Mouse (Mus musculus) brain, adult 2 months (tissue): ENCODE results near the gene Fmo5.

Source experiments
- DNase-seq: peaks from one replicate; pipeline ENCODE4 v3.0.0; 2011; ENCODE audit warnings: low read depth, low spot score

Fmo5 gene

GRCm38 (mm10) chr3:97631258-97631860 lies 2.8 kb downstream of the Fmo5 start:
- no peak for DNase-seq

- no peak for DNase-seq
Measured at GRCm38 (mm10) chr3:97633456-97633855, 4.9 kb downstream of the Fmo5 start.

DNA sequence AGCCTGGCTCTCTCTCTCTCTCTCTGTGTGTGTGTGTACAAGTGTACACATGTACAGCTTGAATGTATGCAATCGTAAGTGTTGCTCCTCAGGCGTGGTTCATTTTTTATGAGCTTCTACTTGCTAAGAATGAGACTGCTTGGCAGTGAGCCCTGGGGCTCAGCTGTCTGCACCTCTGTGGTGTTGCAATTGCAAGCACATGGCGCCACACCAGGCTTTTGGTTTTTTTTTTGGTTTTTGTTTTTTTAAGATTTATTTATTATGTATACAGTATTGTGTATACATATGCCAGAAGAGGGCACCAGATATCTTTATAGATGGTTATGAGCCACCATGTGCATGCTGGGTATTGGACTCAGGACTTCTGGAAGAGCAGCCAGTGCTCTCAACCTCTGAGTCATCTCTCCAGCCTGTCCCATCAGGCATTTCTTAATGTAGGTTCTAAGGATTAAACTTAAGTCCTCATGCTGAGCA lies 5.7 kb downstream of the Fmo5 start:
- DNase-seq, result peak; percentile 47

DNA sequence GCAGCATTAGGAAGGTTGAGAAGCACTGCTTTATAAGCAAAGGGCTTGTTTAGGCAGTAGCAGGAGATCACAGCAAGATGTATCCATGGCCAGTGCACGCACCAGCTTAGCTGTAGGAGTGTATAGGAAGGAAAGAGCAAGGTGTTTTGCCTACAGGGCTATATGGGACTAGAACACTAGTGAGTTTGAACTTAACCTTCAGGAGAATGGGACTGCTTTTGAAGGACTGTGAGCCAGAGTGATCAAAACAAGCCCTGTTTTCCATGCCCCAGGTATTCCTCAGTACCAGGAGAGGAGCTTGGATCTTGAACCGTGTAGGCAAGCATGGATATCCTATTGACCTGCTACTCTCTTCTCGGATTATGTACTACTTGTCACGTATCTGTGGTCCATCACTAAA lies 12.8 kb downstream of the Fmo5 start:
- DNase-seq, result no peak

DNA sequence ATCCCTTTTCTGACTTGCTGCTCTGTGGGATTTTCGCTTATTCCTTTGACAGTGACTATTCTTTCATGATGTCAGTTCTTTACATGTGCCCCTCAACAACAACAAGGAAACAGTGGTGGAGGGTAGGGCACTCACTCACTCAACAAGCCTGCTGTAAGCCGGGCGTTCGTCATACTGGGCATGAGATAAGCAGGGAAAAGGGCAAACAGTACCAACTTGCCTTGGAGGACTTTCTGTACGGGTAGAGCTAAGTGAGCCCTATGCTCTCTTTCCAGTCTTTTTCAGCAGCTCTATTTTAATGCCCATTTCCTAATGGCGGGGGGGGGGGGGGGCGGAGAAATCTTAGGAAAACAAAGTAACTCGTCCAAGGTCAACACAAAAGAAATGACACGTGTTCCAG lies 13.4 kb downstream of the Fmo5 start:
- no peak for DNase-seq

DNA sequence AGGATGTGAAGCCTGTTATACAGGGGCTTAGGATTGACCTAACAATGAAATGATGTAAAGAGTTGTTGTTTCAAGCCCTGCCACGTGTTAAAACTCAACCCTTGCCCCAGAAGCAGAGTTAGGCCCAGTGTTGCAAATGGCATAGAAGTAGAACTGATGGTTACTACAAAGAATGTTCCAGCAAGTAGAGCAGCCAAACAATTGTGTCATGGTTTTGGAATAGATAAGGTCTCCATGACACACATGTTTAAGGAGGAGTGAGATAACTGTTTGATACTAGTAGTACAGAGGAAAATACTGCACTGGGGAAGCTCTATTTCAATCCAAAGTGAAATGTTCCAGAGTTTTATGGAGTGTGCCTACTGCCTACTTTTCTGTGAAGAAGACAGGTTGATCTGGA lies 19.9 kb downstream of the Fmo5 start:
- no peak for DNase-seq

DNA sequence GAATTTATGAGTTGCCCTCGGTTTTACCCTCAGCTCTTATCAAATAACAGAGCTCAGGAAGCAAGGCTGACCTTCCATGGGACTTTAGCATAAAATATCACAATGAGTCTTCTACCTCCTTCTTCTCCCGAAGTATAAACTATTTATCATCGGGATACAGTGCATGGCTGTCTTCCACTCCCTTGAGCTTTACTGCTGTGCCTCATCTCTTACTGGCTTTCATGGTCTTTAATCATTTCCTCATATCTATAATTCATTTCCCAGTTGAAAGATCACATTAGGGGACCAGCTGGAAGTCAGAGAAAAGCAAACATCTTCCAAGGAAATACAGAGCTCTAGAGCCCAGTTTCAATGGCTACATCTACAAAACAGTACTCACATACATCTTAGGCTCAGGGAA lies 20.4 kb downstream of the Fmo5 start:
- DNase-seq, result no peak

- DNase-seq, result no peak
Measured at GRCm38 (mm10) chr3:97649469-97649868, 20.9 kb downstream of the Fmo5 start.

- DNase-seq, result no peak
Measured at GRCm38 (mm10) chr3:97651604-97652003, 23.0 kb downstream of the Fmo5 start.

- no peak for DNase-seq
Measured at GRCm38 (mm10) chr3:97653781-97654180, 25.2 kb downstream of the Fmo5 start.

- no peak for DNase-seq
Measured at GRCm38 (mm10) chr3:97654901-97655300, 26.3 kb downstream of the Fmo5 start.

GRCm38 (mm10) chr3:97657655-97658411 lies 29.2 kb downstream of the Fmo5 start, which contains the start of gene Prkab2:
Prkab2 (plus strand) TSS chr3:97658193.
- DNase-seq, result peak; percentile 99

DNA sequence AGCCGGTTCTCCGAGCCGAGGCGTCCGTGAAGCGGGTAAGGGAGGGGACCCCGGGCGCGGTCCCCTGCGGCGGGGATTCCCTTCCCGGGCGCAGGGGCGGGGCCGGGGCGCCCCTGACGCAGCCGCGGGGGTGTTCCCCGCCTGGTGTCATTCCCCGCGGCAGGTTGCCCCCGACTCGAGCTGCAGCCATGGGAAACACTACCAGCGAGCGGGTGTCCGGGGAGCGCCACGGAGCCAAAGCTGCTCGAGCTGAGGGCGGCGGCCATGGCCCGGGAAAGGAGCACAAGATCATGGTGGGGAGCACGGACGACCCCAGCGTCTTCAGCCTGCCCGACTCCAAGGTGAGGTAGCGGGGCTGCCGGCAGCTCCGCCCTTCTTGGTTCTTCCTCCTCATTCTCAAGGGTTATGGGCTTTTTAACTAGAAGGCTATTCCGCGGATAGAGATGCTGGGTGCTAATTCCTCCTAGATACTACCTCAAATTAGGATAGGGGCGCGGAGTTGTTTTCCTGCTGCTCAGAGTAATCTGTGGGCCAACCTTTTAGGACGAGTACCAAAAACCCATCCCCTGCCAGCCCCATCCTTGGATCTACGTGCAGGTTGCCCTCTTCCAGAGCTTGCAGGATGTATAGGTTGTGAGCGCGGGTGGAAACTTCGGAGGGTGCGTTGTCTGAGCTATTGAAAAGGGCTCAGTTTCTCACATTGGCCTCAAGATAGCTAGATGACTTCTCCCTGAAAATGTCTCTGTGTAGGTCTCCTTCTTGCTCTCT lies 30.0 kb downstream of the Fmo5 start:
- DNase-seq, result peak; percentile 76

- DNase-seq, result peak; percentile 64
Measured at GRCm38 (mm10) chr3:97659746-97660145, 31.1 kb downstream of the Fmo5 start.

DNA sequence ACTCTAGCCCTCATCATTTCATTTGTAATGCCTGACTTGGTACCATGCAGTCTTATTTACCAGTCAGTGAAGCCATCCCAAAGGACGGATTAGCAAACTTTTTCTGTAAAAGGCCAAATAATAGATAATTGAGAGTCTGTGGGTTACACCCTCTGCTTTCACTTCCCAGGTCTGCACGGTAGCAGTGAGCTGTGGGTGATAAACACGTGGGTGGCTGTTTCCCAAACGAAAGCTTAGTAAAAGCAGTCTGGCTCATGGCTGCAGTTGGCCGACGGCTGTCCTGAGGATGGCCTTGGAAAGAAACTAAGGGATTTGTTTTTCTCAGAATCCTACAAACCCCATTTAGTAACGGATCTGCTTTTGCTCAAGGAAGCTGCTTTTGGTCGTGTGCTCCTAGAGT lies 32.6 kb downstream of the Fmo5 start:
- DNase-seq, result peak; percentile 41

- no peak for DNase-seq
Measured at GRCm38 (mm10) chr3:97665525-97665924, 36.9 kb downstream of the Fmo5 start.

GRCm38 (mm10) chr3:97666154-97666553 lies 37.5 kb downstream of the Fmo5 start:
- DNase-seq, result no peak

GRCm38 (mm10) chr3:97667093-97667675 lies 38.6 kb downstream of the Fmo5 start:
- DNase-seq, result no peak

GRCm38 (mm10) chr3:97674644-97675110 lies 46.1 kb downstream of the Fmo5 start, which contains the start of gene Gm17651:
Gm17651 (minus strand) TSS chr3:97674694.
- DNase-seq, result no peak

- DNase-seq, result no peak
Measured at GRCm38 (mm10) chr3:97676126-97676525, 47.5 kb downstream of the Fmo5 start.

DNA sequence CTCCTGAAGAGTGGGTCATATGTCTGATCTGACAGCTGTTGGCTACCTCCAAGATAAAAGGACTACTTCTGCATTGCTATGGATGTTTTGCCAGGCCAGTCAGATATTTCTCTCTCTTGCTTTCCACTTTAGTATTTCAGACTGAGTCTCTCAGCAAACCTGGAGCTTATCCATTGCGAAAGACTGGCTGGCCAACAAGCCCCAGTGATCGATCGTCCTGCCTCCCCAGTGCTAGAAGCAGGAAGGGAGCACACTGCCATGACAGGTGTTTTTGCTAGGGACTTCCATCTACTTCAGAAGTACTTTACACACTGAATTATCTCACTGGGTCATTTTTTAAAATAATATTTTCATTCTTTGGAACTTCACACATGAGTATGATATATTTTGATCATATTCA lies 49.8 kb downstream of the Fmo5 start:
- no peak for DNase-seq
